Mouse (Mus musculus) CH12.LX (cell line): ENCODE measurements around the gene Hoxd12.

Experiments used
- CHD2 ChIP-seq: IDR thresholded peaks from 2 replicates; pipeline ENCODE4 v1.6.1; 2011; ENCODE audit warnings: low read length, improper control_type of control experiment
- CTCF ChIP-seq, 2 experiments: IDR thresholded peaks in 1 of 2; conservative IDR thresholded peaks in 1 of 2; 2 replicates each; pipeline ENCODE4 v1.5.1; 2011 to 2012; ENCODE audit warnings: low read depth in 2 of 2, low read length in 2 of 2, improper control_type of control experiment in 1 of 2, inconsistent platforms in 1 of 2, mild to moderate bottlenecking in 1 of 2, moderate library complexity in 1 of 2
- ELF1 ChIP-seq: IDR thresholded peaks from 2 replicates; pipeline ENCODE4 v1.6.1; 2014; ENCODE audit warnings: low read depth, mild to moderate bottlenecking, inconsistent platforms, low read length, improper control_type of control experiment
- EP300 ChIP-seq: IDR thresholded peaks from 2 replicates; pipeline ENCODE4 v1.6.1; 2011; ENCODE audit warnings: low read length, improper control_type of control experiment
- POLR2A ChIP-seq: IDR thresholded peaks from 2 replicates; pipeline ENCODE4 v1.6.1; 2011; ENCODE audit warnings: low read depth, mild to moderate bottlenecking, improper control_type of control experiment, low read length
- TCF12 ChIP-seq: IDR thresholded peaks from 2 replicates; pipeline ENCODE4 v1.6.1; 2014; ENCODE audit warnings: low read depth, mild to moderate bottlenecking, inconsistent platforms, low read length, improper control_type of control experiment
- USF2 ChIP-seq: conservative IDR thresholded peaks from 2 replicates; pipeline ENCODE4 v1.6.1; 2011; ENCODE audit warnings: low read depth, low read length, improper control_type of control experiment
- ZC3H11A ChIP-seq: IDR thresholded peaks from 2 replicates; pipeline ENCODE4 v1.6.1; 2012; ENCODE audit warnings: low read depth, mild to moderate bottlenecking, inconsistent platforms, low read length, improper control_type of control experiment

DNA sequence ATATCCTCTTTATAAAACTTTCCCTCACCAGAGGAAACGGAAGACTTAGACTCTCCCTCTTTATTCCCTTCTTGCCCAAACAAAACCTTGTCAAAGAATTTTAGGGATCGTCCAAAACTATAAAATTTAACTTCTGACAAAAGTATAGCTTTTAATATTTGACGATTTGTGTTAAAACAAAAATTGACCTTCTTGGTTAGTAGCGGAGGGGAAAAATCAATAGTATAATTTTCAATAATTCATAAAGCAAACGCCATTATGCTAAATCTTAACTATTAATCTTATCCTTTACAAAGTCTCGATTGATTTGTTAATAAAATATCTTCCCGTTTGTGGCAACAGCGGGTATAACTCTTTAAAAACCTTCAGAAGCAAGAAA lies 15.5 kb downstream of the Hoxd12 start:
- TF ChIP-seq CTCF (conservative IDR thresholded peaks at IDR 0.05 in 1 of 2, IDR thresholded peaks at IDR 0.05 in 1 of 2; ENCODE audit: low read depth in 2 of 2, low read length in 2 of 2): no peak
- TF ChIP-seq TCF12: no peak
- TF ChIP-seq POLR2A: no peak
- TF ChIP-seq ZC3H11A: no peak
- TF ChIP-seq EP300: no peak
- no peak for TF ChIP-seq USF2
- TF ChIP-seq ELF1: no peak
- no peak for TF ChIP-seq CHD2
